Mouse (Mus musculus) megakaryocyte-erythroid progenitor cell, adult 5-6 weeks (primary cell): ENCODE measurements around the gene AU015836. TPM values are rescaled to one million over a fixed set of nuclear protein-coding genes. Genes with fewer than 3 reads are reported as not detected.
"Not testable (repeated sequence)": the region's sequence is repeated elsewhere in the genome, so short reads cannot be mapped to it uniquely, and the experiment has no call there.

Source experiments
- ATAC-seq: replicated peaks from 2 replicates; pipeline ENCODE4 v1.8.0; 2016; ENCODE audit warnings: mild to moderate bottlenecking, inconsistent platforms; ENCODE audit not compliant: severe bottlenecking, poor library complexity, low FRiP score, low TSS enrichment
- total RNA-seq, 2 experiments: library from RNA; stranded (forward) in 1 of 2; stranded (reverse) in 1 of 2; fragments of 200-1000, 215-1000 nt in 1 of 2; fragments of >200 nt in 1 of 2; fragmentation: Nextera tagmentation in 1 of 2; gene quantifications; 2 replicates each; pipeline ENCODE4 v1.2.3; 2014 to 2017

The AU015836 gene
- not detected in 2 replicates for total RNA-seq (2014; fragmentation: Nextera tagmentation)
- total RNA-seq (2017) = not detected in 2 replicates

- ATAC-seq = no peak
These were observed at the start of gene AU015836 for GRCm38 (mm10) chrX:93968444-93968843. Gene AU015836, plus strand, starts transcription at chrX:93968659.

GRCm38 (mm10) chrX:93919017-93919416, 49.4 kb upstream of the AU015836 start:
- no peak for ATAC-seq

GRCm38 (mm10) chrX:93928379-93928778, 40.1 kb upstream of the AU015836 start:
- ATAC-seq = peak; percentile 53

- ATAC-seq = peak; percentile 94
These were observed 39.7 kb upstream of the AU015836 start for GRCm38 (mm10) chrX:93928794-93929193.

- ATAC-seq = no peak
These were observed 36.8 kb upstream of the AU015836 start for GRCm38 (mm10) chrX:93931694-93932093.

GRCm38 (mm10) chrX:93956727-93957126, 11.7 kb upstream of the AU015836 start:
- ATAC-seq = peak; percentile 91

- ATAC-seq = no peak
These were observed 10.0 kb upstream of the AU015836 start for GRCm38 (mm10) chrX:93958502-93958901.

GRCm38 (mm10) chrX:93980341-93980740, 11.9 kb downstream of the AU015836 start:
- no peak for ATAC-seq

- ATAC-seq = peak; percentile 80
These were observed 13.7 kb downstream of the AU015836 start for GRCm38 (mm10) chrX:93982193-93982592.

GRCm38 (mm10) chrX:93985096-93985495, 16.6 kb downstream of the AU015836 start:
- ATAC-seq = not testable (repeated sequence)

GRCm38 (mm10) chrX:94006991-94007390, 38.5 kb downstream of the AU015836 start:
- ATAC-seq = peak; percentile 90

GRCm38 (mm10) chrX:94009442-94009841, 41.0 kb downstream of the AU015836 start:
- ATAC-seq = 0 out of 2 replicates have a peak, but pooled peaks have one; percentile 15

GRCm38 (mm10) chrX:94011656-94012173, 43.3 kb downstream of the AU015836 start:
- ATAC-seq = no peak

GRCm38 (mm10) chrX:94012479-94013167, 44.2 kb downstream of the AU015836 start:
- ATAC-seq = no peak

- no peak for ATAC-seq
These were observed 48.4 kb downstream of the AU015836 start for GRCm38 (mm10) chrX:94016891-94017290.

GRCm38 (mm10) chrX:94022264-94022874, 53.9 kb downstream of the AU015836 start:
- no peak for ATAC-seq

Other genes starting within 250 kb of the AU015836 start
- gene Pdk3, start 136.5 kb upstream of the AU015836 start, total RNA-seq (2014; fragmentation: Nextera tagmentation) = 36.8 and 61.8 TPM in 2 replicates
- 63.3 and 68.6 TPM in 2 replicates for gene Pdk3, start 136.5 kb upstream of the AU015836 start, total RNA-seq (2017)
- 24.7 and 40.3 TPM in 2 replicates for gene Zfx, start 155.0 kb downstream of the AU015836 start, total RNA-seq (2014; fragmentation: Nextera tagmentation)
- 28.9 and 36.6 TPM in 2 replicates for gene Zfx, start 155.0 kb downstream of the AU015836 start, total RNA-seq (2017)
- gene Eif2s3x, start 244.2 kb downstream of the AU015836 start, total RNA-seq (2014; fragmentation: Nextera tagmentation) = 188 and 191 TPM in 2 replicates
- 261 and 281 TPM in 2 replicates for gene Eif2s3x, start 244.2 kb downstream of the AU015836 start, total RNA-seq (2017)